Mouse (Mus musculus) right cerebral cortex, postnatal 25 days (tissue): ENCODE measurements around the gene Hist1h2bb.

Experiments used
- DNase-seq: peaks from one replicate; pipeline ENCODE4 v3.0.0; 2022

The Hist1h2bb gene

DNA sequence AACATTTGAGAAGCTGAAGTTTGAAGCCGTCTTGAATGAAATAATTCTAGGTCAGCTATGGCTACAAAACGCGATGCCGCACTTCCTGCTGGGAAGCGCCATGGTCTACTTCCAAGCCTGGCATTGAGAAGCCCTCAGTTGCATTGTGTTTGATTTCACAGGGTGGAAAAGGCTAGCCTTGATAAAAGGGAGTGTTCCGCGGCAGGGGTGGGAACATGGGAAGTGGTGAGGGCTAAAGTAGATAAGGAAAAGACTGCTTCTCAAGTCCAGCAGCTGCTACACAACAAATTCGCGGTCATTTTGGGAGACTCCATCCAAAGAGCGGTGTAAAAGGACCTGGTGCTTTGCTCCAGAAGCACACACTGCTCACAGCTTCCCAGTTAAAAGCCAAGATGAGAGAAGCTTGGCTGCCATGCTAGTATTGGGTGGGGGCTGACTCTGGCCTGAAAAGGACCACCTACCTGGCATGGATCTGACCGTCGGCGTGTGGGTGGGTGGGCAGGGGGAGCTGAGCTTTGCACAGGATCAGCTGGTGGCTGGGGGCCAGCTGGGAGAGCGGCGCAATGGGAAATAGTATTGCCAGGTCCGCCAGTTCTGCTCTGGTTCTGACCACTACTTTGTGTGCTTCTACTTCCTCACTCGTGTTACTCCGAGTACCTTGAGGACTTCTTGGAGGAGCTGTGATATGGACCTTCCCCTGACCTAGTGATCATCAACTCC, 17.9 kb upstream of the Hist1h2bb start:
- no peak for DNase-seq

GRCm38 (mm10) chr13:23729192-23729525, 17.4 kb upstream of the Hist1h2bb start:
- no peak for DNase-seq

DNA sequence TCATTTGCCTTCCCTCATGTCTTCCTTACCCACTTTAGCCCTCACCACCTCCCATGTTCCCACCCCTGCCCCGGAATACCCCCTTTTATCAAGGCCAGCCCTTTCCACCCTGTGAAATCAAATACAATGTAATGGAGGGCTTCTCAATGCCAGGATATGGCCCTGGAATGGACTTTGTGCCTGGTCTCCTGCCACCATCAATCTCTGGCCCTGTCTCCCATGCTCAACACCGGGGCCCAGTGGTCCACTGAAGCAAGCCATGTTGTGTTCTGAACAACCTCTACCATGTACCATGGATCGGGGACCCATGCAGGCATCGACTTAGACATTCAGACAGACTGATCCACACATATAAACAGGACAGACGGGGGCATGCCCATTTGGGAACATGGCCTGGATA, 16.8 kb upstream of the Hist1h2bb start:
- no peak for DNase-seq

GRCm38 (mm10) chr13:23730479-23730878, 16.1 kb upstream of the Hist1h2bb start:
- no peak for DNase-seq

GRCm38 (mm10) chr13:23732156-23732804, 14.3 kb upstream of the Hist1h2bb start:
- no peak for DNase-seq

- DNase-seq = no peak
Observed at GRCm38 (mm10) chr13:23737091-23737490, 9.4 kb upstream of the Hist1h2bb start.

- no peak for DNase-seq
Observed at GRCm38 (mm10) chr13:23738041-23738440, 8.5 kb upstream of the Hist1h2bb start.

GRCm38 (mm10) chr13:23738677-23739068, 7.9 kb upstream of the Hist1h2bb start, which contains the start of gene Hist1h1c:
Hist1h1c (plus strand) TSS chr13:23738808.
- DNase-seq = peak; percentile 90

DNA sequence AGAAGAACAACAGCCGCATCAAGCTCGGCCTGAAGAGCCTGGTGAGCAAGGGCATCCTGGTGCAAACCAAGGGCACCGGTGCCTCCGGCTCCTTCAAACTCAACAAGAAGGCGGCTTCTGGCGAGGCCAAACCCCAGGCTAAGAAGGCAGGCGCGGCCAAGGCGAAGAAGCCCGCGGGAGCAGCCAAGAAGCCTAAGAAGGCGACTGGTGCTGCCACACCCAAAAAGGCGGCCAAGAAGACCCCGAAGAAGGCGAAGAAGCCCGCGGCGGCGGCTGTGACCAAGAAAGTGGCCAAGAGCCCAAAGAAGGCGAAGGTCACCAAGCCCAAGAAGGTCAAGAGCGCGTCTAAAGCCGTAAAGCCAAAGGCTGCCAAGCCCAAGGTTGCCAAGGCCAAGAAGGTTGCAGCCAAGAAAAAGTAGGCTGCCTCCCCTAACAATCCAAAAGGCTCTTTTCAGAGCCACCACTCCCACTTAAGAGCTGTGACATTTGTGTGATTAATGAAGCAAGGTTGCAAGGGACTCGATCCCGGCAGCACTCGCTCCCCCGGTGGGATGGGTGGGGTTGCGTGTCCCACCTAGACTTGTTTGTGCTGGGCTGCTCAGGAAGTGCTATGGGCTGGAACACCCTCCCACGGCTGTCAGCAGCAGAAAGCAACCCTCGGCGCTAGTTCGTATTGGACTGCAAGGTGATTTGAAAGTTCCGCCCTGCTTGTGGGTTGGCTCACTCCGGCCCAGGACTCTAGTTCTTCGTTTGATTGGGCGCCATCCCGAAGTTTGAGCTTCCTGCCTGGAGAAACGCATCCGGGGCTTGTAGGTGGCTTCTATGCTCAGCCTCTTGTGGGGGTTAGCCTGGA, 7.2 kb upstream of the Hist1h2bb start:
- DNase-seq = peak; percentile 89

DNA sequence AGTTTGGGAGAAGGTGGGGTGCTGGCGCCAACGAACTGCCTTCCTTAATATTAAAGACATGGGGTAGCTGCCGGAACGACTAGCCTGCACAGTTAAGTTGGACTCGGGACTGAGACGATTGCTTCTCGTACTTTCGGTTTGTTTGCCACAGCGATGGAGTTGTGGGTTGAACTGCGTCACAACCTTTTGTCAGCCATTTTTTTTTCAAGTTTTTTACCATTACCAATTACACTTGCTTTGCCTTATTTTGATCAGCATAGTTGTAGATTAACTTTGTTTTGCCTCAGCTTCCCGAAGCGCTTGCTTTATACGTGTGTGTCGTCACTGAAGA, 6.6 kb upstream of the Hist1h2bb start:
- no peak for DNase-seq

DNA sequence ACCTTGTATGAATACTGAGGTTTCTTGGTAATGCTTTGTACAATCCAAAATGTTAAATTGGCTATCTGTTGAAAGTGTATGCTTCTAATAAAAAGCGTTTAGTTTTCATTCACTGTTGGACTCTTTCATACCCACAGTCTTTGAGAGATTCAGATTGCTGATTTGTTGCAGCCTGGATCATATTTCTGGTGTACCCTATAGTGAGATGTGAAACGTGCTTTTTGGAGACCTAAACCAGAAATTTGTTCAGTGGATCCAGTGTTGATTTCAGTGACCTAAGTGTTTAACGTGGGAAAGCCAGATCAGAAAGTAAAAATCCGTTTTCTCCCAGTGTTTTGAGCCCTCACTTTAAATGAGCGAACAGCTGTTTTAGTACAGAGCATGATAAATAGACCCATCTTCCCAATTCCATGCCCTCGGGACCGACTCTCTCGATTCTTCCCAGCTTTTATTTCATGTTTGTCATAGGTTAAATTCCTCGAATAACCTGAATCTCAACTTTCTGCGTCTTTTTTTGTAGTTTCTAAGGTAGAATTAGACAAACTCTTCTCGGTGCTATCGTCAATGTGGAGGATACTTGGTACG, 6.2 kb upstream of the Hist1h2bb start:
- no peak for DNase-seq

GRCm38 (mm10) chr13:23740910-23741309, 5.6 kb upstream of the Hist1h2bb start:
- DNase-seq = no peak

GRCm38 (mm10) chr13:23742007-23742406, 4.5 kb upstream of the Hist1h2bb start:
- DNase-seq = no peak

- no peak for DNase-seq
Observed at GRCm38 (mm10) chr13:23743215-23743614, 3.3 kb upstream of the Hist1h2bb start.

DNA sequence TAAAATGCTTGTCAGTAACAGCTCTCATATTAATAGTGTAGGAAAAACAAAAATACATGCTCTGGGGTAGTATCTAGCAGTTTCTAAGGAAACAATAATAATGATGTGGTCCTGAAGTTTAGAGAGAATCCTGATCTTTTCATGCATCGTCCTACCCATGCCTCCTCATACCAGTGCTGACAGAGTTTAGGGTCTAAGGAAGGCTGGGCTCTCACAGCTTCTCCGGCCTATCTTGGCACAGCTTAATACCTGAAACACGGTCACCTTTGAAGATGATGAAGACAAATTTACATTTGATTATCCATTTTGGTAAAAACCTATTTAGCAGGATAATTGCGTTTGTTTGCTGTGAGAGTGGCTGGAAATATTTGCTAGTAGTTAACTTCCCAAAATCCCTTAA, 2.6 kb upstream of the Hist1h2bb start:
- DNase-seq = no peak

GRCm38 (mm10) chr13:23744421-23745380, 1.8 kb upstream of the Hist1h2bb start:
- DNase-seq = no peak

GRCm38 (mm10) chr13:23745381-23746161, 963 bp upstream of the Hist1h2bb start, which contains the start of gene Hist1h3c:
Hist1h3c (minus strand) TSS chr13:23745602.
- peak; percentile 77 for DNase-seq

GRCm38 (mm10) chr13:23747081-23747891, 752 bp downstream of the Hist1h2bb start:
- no peak for DNase-seq

DNA sequence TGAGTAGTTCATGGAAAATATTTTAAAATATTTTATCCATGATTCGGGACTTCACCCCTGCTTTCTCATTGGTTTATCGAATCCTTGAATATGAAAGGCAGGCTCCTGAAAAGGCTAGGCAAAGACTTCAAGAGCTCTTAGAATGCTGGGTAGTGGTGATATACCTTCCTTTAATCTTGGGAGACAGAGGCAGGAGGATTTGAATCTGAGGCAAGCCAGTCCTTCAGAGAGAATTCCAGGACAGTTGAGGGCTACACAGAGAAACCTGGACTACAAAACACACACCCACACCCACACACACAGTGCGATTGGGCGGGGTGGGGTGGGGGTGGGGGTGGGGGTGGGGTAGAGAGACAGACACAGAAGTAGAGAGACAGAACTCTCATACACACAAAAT, 1.4 kb downstream of the Hist1h2bb start:
- no peak for DNase-seq

DNA sequence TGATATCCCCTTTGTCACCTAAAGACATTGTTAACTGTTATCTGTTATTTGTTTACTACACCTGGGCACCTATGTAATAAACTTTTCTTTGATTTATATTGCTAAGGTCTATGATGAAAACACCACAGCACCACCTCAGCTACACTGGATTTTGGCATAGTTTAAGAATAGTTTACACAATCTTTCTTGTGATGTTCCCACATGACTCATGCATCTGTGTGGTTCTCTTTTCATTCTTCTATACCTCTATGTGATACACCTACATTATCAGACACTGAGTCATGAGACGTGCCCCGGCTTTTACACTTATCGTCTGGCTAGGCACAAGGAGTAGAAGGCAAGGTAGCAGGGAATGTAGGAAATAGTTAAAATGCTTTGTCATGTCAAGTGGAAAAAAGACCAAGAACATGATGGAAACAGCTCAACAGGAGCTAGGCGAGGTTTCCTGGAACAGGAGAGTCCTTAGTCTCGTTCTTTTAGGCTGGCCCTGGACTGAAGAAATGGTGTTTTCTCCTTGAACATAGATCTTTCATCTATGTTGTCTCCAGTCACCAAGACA, 3.1 kb downstream of the Hist1h2bb start:
- DNase-seq = no peak
